Mouse (Mus musculus) CH12.LX (cell line): ENCODE results near the gene Snx9.

Experiments
- CTCF ChIP-seq, 2 experiments: IDR thresholded peaks in 1 of 2; conservative IDR thresholded peaks in 1 of 2; 2 replicates each; pipeline ENCODE4 v1.5.1; 2011 to 2012; ENCODE audit warnings: low read depth in 2 of 2, low read length in 2 of 2, improper control_type of control experiment in 1 of 2, inconsistent platforms in 1 of 2, mild to moderate bottlenecking in 1 of 2, moderate library complexity in 1 of 2
- E2F4 ChIP-seq: IDR thresholded peaks from 2 replicates; pipeline ENCODE4 v1.6.1; 2011; ENCODE audit warnings: low read depth, low read length, improper control_type of control experiment; ENCODE audit not compliant: insufficient replicate concordance
- HCFC1 ChIP-seq: IDR thresholded peaks from 2 replicates; pipeline ENCODE4 v1.6.1; 2012; ENCODE audit warnings: low read depth, mild to moderate bottlenecking, inconsistent platforms, low read length, improper control_type of control experiment
- IRF4 ChIP-seq: IDR thresholded peaks from 2 replicates; pipeline ENCODE4 v1.6.1; 2014; ENCODE audit warnings: low read depth, mild to moderate bottlenecking, inconsistent platforms, low read length, improper control_type of control experiment
- JUND ChIP-seq: conservative IDR thresholded peaks from 2 replicates; pipeline ENCODE4 v1.6.1; 2011; ENCODE audit warnings: low read depth, low read length, improper control_type of control experiment
- MAX ChIP-seq: IDR thresholded peaks from 2 replicates; pipeline ENCODE4 v1.6.1; 2011; ENCODE audit warnings: low read length, improper control_type of control experiment
- MXI1 ChIP-seq: IDR thresholded peaks from 2 replicates; pipeline ENCODE4 v1.6.1; 2011; ENCODE audit warnings: mild to moderate bottlenecking, low read depth, low read length, improper control_type of control experiment
- NELFE ChIP-seq: IDR thresholded peaks from 2 replicates; pipeline ENCODE4 v1.6.1; 2011; ENCODE audit warnings: low read depth, low read length, improper control_type of control experiment
- POLR2A ChIP-seq: IDR thresholded peaks from 2 replicates; pipeline ENCODE4 v1.6.1; 2011; ENCODE audit warnings: low read depth, mild to moderate bottlenecking, improper control_type of control experiment, low read length
- POLR2AphosphoS2 ChIP-seq: IDR thresholded peaks from 2 replicates; pipeline ENCODE4 v1.6.1; 2011; ENCODE audit warnings: low read depth, low read length, improper control_type of control experiment
- TCF12 ChIP-seq: IDR thresholded peaks from 2 replicates; pipeline ENCODE4 v1.6.1; 2014; ENCODE audit warnings: low read depth, mild to moderate bottlenecking, inconsistent platforms, low read length, improper control_type of control experiment
- USF1 ChIP-seq: IDR thresholded peaks from 2 replicates; pipeline ENCODE4 v1.6.1; 2014; ENCODE audit warnings: low read depth, mild to moderate bottlenecking, inconsistent platforms, low read length, improper control_type of control experiment
- ZC3H11A ChIP-seq: IDR thresholded peaks from 2 replicates; pipeline ENCODE4 v1.6.1; 2012; ENCODE audit warnings: low read depth, mild to moderate bottlenecking, inconsistent platforms, low read length, improper control_type of control experiment
- ZKSCAN1 ChIP-seq: IDR thresholded peaks from 2 replicates; pipeline ENCODE4 v1.6.1; 2012; ENCODE audit warnings: low read depth, inconsistent platforms, low read length, improper control_type of control experiment, borderline replicate concordance

GRCm38 (mm10) chr17:5872506-5872905, 31.4 kb downstream of the Snx9 start:
- TF ChIP-seq E2F4, result no peak
- TF ChIP-seq USF1, result no peak
- TF ChIP-seq CTCF (conservative IDR thresholded peaks at IDR 0.05 in 1 of 2, IDR thresholded peaks at IDR 0.05 in 1 of 2; ENCODE audit: low read depth in 2 of 2, low read length in 2 of 2), result no peak
- TF ChIP-seq ZKSCAN1, result no peak
- no peak for TF ChIP-seq MAX
- no peak for TF ChIP-seq TCF12
- TF ChIP-seq JUND, result no peak
- no peak for TF ChIP-seq POLR2AphosphoS2
- no peak for TF ChIP-seq IRF4
- TF ChIP-seq POLR2A, result no peak
- no peak for TF ChIP-seq ZC3H11A
- TF ChIP-seq HCFC1, result no peak
- no peak for TF ChIP-seq MXI1
- TF ChIP-seq NELFE, result no peak
